In the genomic region with DNA sequence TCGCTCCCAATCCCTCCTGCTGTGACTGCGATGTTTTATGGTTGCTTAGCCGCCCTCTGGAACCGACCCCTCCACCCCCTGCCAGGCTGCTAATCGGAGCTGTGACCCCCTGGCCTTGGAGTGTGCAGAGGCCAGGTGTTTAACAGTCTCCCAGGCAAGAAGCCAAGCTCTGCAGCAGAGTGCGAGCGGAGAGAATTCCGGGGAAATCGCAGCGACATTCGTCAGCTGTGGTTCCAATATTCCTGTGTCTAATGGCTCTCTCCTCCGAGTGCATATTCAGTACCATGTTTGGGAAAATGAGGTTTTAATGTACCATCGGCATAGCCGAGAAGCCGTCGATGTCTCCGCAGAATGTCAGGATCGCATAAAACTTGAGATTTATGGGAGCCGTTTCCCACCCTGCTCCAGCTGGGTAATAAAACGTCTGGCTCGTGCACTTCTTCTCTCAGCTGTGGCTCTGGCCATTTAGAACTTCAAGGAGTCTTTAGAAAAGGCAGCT, we compare ENCODE assay signal across 8 mouse cellular contexts.
DNase-seq lines count a peak whose midpoint lies in the region; ATAC-seq and TF ChIP-seq lines count a peak whose summit lies in the region.

No protein-coding gene starts in this region.

- no peak overlapping the region for H3K27ac ChIP-seq in embryonic facial prominence, embryonic 10.5 days (replicated peaks)
- peak overlapping the region; percentile 67 for H3K27ac ChIP-seq in hindbrain, embryonic 15.5 days (replicated peaks)
- peak overlapping the region; percentile 54 for H3K27ac ChIP-seq in limb, embryonic 15.5 days
- H3K27ac ChIP-seq in stomach, postnatal 0 days (replicated peaks): no peak overlapping the region

- 29% methylated on average over 21 of the region's 21 CpGs for WGBS in embryonic facial prominence, embryonic 10.5 days
- 10% methylated on average over 21 of the region's 21 CpGs for WGBS in hindbrain, embryonic 15.5 days
- 3% methylated on average over 21 of the region's 21 CpGs for WGBS in limb, embryonic 15.5 days
- 11% methylated on average over 21 of the region's 21 CpGs for WGBS in stomach, postnatal 0 days

- H3K9me3 ChIP-seq in embryonic facial prominence, embryonic 10.5 days: no peaks in the 10 kb centered on the region
- no peaks in the 10 kb centered on the region for H3K9me3 ChIP-seq in hindbrain, embryonic 15.5 days
- no peaks in the 10 kb centered on the region for H3K9me3 ChIP-seq in limb, embryonic 15.5 days
- no peaks in the 10 kb centered on the region for H3K9me3 ChIP-seq in stomach, postnatal 0 days (ENCODE audit: control insufficient read depth, low read length)

- H3K4me2 ChIP-seq in hindbrain, embryonic 15.5 days: peak overlapping the region; percentile 43
- H3K4me2 ChIP-seq in limb, embryonic 15.5 days: peak overlapping the region; percentile 49
- H3K4me2 ChIP-seq in stomach, postnatal 0 days (replicated peaks; ENCODE audit: low read depth): peak overlapping the region; percentile 35

- peak overlapping the region; percentile 6; the same call in 1 of the 2 replicates for H3K4me3 ChIP-seq in embryonic facial prominence, embryonic 10.5 days
- H3K4me3 ChIP-seq in hindbrain, embryonic 15.5 days: no peak overlapping the region
- H3K4me3 ChIP-seq in limb, embryonic 15.5 days: peak overlapping the region; percentile 6; the same call in 1 of the 2 replicates
- H3K4me3 ChIP-seq in stomach, postnatal 0 days (ENCODE audit: low read depth, low read length): no peak overlapping the region

- peak; percentile 10 for DNase-seq in layer of hippocampus, adult 11-12 months (ENCODE audit: low spot score)
- DNase-seq in layer of hippocampus, adult 9-10 months (ENCODE audit: low spot score): no peak
- peak; percentile 46 for DNase-seq in embryonic facial prominence, embryonic 10.5 days (ENCODE audit: low spot score)
- no peak for DNase-seq in stomach, postnatal 0 days (ENCODE audit: low spot score)
- no peak for DNase-seq in natural killer cell, adult 2 months (ENCODE audit: low spot score in 2 of 2)
- DNase-seq in layer of hippocampus, postnatal 14 days (ENCODE audit: low spot score in 2 of 2): no peak

- H3K9ac ChIP-seq in hindbrain, embryonic 15.5 days: no peak overlapping the region
- H3K9ac ChIP-seq in limb, embryonic 15.5 days: no peak overlapping the region
- H3K9ac ChIP-seq in stomach, postnatal 0 days (ENCODE audit: low read length): no peak overlapping the region

- peak; percentile 39; the same call in 1 of the 2 replicates for ATAC-seq in hindbrain, embryonic 15.5 days (ENCODE audit: low FRiP score, low read depth)
- peak; percentile 65 for ATAC-seq in limb, embryonic 15.5 days (ENCODE audit: insufficient number of reproducible peaks, low FRiP score, low TSS enrichment, low read depth)
- ATAC-seq in stomach, postnatal 0 days (ENCODE audit: low FRiP score, low TSS enrichment): no peak; the same call in 1 of the 2 replicates

- peaks cover 25% of the 10 kb centered on the region for H3K4me1 ChIP-seq in embryonic facial prominence, embryonic 10.5 days
- peaks cover 31% of the 10 kb centered on the region for H3K4me1 ChIP-seq in hindbrain, embryonic 15.5 days (replicated peaks)
- H3K4me1 ChIP-seq in limb, embryonic 15.5 days: peaks cover 50% of the 10 kb centered on the region
- H3K4me1 ChIP-seq in stomach, postnatal 0 days (replicated peaks; ENCODE audit: control insufficient read depth, insufficient read depth): no peaks in the 10 kb centered on the region; the same call in 1 of the 2 replicates

- H3K27me3 ChIP-seq in embryonic facial prominence, embryonic 10.5 days (replicated peaks; ENCODE audit: low read depth, poor library complexity, severe bottlenecking): peaks cover 32% of the 10 kb centered on the region
- peaks cover 36% of the 10 kb centered on the region for H3K27me3 ChIP-seq in hindbrain, embryonic 15.5 days
- H3K27me3 ChIP-seq in limb, embryonic 15.5 days: peaks cover 35% of the 10 kb centered on the region
- no peaks in the 10 kb centered on the region for H3K27me3 ChIP-seq in stomach, postnatal 0 days (ENCODE audit: control insufficient read depth, insufficient read depth, low read length)

- no peaks in the 10 kb centered on the region for H3K36me3 ChIP-seq in embryonic facial prominence, embryonic 10.5 days (replicated peaks)
- no peaks in the 10 kb centered on the region for H3K36me3 ChIP-seq in hindbrain, embryonic 15.5 days
- H3K36me3 ChIP-seq in limb, embryonic 15.5 days: no peaks in the 10 kb centered on the region
- H3K36me3 ChIP-seq in stomach, postnatal 0 days (ENCODE audit: control insufficient read depth, insufficient read depth, low read length): no peaks in the 10 kb centered on the region

- no peak for TF ChIP-seq EP300 in stomach, postnatal 0 days (optimal IDR thresholded peaks at IDR 0.05)

- no peak for TF ChIP-seq CTCF in stomach, postnatal 0 days (IDR thresholded peaks at IDR 0.05; ENCODE audit: low read depth)

Comparison
In these comparisons a context has a peak if more than half of its experiments do, and no peak if none do; other contexts are left out.
1. DNase-seq: peak in layer of hippocampus, adult 11-12 months (single experiment) and embryonic facial prominence, embryonic 10.5 days (single experiment); none in layer of hippocampus, adult 9-10 months (single experiment), stomach, postnatal 0 days (single experiment), natural killer cell, adult 2 months (0 of 2) and layer of hippocampus, postnatal 14 days (0 of 2).
2. H3K27ac ChIP-seq: peak in hindbrain, embryonic 15.5 days (single experiment) and limb, embryonic 15.5 days (single experiment); none in embryonic facial prominence, embryonic 10.5 days (single experiment) and stomach, postnatal 0 days (single experiment).
3. H3K4me3 ChIP-seq: peak in embryonic facial prominence, embryonic 10.5 days (single experiment) and limb, embryonic 15.5 days (single experiment); none in hindbrain, embryonic 15.5 days (single experiment) and stomach, postnatal 0 days (single experiment).
4. Peak in every context shown above with its lines, with median percentiles within 50 percentile points of each other: H3K4me2 ChIP-seq.